Mouse (Mus musculus) spleen, postnatal 14 days (tissue): ENCODE results near the gene Gm136.
A peak's percentile ranks its signal among the peaks of the same experiment; 100 is the strongest.
"Not testable (repeated sequence)": the region's sequence is repeated elsewhere in the genome, so short reads cannot be mapped to it uniquely, and the experiment has no call there.

ENCODE experiments used
- DNase-seq, 2 experiments: peaks; one replicate each; pipeline ENCODE4 v3.0.0; 2021 to 2022; ENCODE audit warnings: low spot score in 2 of 2

The Gm136 gene

GRCm38 (mm10) chr4:34756163-34756562 lies at the start of gene Gm136:
Gene Gm136, minus strand, starts transcription at chr4:34756263.
- no peak for DNase-seq

DNA sequence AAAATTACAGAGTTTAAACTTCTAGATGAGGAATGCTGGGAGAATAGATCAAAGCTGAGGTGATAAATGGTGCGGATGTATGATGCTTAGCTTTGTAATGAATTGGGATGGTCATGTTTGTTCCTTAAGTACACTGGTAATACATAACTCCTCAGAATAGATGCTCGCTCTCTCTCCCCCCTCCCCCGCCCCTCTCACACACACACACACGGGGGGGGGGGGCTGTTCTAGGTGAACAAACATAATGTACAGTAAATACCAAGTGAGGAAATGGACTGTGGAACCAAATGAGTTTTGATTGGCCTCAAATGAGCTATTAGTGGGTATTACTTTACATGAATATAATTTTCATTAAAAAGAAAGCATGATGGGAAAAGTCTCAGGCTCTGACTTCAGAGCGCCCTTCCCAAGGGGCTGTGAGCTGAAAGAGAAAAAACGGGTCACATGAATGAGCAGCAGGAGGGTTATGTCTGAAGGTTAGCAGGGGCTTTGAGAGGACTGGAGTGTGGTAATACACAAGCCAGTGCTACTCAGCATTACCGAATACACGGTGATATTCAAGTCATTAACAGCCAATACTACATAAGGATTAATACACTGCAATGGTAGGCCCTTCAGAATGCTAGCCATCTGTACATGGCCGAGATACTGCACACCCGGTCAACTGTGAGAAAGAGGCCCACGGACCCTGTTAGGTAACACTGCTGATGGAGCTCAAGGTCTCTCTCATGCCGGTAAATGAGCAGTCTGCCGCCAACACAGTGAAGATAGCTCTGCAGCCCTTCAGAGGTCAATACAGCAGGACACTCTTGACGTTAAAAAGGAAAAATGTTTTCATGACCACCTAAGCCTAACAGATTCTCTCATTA lies 45.3 kb upstream of the Gm136 start:
- DNase-seq, result no peak

DNA sequence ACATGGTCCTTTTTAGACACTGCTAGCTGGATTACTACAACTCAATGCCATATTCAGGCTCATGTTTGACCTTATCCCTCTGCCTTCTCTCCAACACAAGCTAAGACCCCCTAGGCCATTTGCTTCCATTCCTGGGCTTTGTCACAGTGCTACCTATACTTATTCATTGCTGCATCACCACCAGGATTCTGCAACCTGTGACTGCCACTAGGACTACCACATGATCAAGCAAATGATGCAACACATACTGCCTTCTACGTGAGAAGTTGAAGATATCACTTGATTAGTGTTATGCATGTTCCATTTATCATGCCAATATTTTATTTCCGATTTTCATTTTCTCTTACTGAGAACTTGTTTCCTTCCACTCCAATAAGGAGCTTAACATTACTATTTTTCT lies 41.9 kb upstream of the Gm136 start:
- no peak for DNase-seq

DNA sequence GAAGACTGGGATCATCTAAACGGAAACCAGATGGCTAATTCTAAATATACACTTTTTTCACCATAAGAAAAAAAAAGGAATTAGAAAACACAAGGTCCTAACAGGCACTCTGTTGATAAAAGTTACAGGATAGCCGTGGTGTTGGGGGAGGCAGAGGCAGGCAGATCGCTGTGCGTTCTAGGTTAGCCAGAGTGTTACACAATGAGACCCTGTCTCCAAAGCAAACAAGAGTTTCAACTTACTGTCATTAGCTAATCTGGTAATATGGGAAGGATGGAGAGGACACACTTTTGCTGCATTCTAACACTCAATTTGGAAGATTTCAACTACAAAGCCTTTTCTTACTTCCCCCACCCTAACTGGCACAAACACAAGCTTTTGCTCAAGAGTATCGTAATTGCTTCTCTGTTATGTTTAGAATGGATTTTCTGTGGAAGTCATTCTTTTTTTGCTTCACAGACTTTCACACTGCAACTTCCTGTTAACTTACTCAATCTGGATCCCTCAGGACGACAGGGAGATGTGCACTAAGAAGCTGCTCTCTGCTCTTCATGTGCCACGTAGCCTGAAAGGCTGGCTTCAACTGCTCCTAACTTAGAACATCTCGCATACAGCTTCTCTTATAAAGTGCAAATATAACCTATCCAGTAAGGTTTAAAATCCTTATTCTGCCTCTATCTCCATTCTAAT lies 41.4 kb upstream of the Gm136 start:
- no peak for DNase-seq

DNA sequence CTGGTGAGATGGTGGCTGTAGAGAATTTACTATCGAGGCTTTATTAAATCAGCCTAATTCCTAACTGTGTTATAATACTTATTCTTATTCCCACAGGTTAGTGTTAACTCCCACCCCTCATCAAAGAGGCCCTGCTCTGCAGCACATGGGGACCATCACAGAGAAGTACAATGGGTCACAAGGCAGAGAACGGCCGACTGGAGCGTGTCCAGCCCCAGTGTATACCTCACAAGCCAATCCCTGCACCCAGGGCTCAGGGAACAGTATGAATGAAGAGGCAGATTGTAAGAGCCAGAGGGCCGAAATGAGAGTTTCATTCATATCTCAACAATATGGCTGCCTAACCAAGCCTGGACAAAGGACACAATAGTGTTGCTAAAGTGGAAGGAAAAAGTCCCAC lies 40.2 kb upstream of the Gm136 start:
- DNase-seq, result no peak

DNA sequence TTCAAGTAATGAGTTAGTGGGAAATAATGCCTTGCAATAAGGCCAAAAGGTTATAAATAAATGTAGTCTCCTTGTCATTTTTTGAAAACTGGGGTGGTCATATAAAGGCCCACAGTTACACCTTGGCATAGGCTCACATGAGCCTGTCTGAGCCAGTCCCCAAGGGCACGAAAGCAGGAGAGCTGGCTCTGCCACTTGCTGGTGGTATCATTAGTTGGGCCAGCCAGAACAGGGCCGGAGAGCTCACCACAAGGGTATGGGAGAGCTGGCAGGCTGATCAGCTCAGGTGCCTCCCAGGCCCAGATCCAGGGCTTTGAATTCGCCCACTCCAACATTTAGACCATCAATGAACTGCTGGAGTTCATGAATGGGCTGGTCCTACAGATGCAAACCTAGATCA lies 30.4 kb upstream of the Gm136 start:
- DNase-seq, result no peak

DNA sequence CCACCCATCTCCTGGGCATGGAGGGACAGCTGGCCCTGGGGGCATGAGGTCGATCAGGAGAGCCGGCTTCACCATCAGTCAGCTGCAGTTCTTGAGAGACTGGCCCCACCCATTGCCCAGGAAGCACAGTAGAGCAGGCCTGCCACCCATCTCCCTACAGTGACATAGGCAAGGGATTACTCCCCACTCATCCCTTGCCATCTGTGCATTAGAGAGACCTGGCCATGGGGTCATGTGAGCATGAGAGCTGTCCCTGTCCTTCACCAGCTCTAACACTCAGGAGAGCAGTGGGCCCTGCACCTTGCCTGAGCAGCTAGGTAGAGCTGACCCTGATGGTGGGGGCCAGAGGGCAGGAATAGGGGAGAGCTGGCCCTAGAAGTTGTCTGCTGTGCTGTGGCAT lies 29.6 kb upstream of the Gm136 start:
- DNase-seq, result no peak

DNA sequence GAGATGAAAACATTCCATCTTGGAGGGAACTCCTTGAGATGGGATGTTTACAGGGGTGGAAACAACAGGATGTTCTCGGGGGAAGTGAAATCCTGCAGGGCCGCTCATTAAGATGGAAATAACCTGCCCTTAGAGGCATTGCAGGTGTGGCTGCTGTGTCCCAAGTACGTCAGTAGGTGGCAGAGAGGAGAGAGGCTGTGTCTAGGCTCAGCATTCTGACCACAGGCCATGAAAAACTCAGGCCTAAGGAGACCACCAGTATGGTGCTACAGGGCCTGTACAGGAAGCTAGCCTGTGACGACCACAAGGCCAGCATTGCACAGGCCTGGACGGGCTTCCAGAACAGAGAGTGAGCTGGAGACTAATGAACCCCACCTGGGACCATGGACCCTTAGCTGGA lies 28.8 kb upstream of the Gm136 start:
- no peak for DNase-seq

GRCm38 (mm10) chr4:34782730-34783129 lies 26.7 kb upstream of the Gm136 start:
- no peak for DNase-seq

GRCm38 (mm10) chr4:34777677-34778527 lies 21.8 kb upstream of the Gm136 start, which contains the start of gene Smim8:
Gene Smim8, minus strand, starts transcription at chr4:34778423.
- peak; percentile 84 to 91 for DNase-seq

DNA sequence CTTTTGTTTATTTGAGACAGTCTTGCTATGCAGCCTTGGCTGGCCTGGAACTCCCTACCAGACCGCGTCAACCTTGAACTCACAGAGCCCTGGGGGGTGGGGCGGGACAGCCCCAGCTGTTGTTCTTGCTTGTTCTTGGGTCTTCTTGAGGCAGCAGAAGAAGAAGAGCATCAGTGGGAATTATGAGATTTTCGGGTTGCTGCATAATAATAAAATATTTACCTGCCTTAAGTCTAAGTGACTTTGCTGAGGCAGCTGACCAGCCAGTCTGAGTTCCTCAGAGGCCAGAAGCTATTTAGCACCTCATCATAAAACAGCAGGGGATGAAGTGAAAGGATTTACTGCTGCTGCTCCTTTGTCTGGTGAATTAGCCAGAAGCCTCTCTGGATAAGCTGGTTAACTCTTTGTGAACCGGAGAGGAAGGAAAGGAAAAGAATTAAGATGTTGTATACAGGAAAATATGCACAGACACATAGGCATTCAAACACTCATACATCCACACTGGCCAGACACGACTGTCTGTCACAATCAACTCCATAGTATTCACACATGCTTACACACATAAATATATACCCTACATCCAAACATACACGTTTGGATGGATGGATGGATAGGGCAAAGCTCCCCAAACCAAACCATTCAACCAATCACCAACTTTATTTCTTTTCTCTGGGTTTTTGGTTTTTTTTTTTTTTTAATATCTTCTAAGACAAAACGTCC lies 15.7 kb upstream of the Gm136 start:
- no peak for DNase-seq

DNA sequence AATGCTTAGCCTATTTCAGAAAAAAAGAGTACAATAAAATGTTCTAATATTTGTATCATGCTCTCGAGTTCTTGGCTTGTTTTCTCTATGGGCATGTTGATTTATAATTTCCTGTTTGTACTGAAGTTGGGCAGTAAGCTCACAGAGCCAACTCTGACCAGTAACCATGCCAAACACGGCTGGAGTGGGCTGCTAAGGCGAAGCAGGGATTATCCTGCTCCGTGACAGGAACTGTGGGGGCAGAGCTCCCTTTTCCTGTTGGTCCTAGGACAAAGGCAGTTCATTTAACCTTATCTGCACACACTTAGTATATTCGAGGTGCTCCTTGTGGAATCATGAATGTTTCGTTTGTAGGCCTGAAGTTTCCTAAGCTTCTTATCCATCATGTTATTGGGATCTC lies 6.8 kb downstream of the Gm136 start:
- no peak for DNase-seq

DNA sequence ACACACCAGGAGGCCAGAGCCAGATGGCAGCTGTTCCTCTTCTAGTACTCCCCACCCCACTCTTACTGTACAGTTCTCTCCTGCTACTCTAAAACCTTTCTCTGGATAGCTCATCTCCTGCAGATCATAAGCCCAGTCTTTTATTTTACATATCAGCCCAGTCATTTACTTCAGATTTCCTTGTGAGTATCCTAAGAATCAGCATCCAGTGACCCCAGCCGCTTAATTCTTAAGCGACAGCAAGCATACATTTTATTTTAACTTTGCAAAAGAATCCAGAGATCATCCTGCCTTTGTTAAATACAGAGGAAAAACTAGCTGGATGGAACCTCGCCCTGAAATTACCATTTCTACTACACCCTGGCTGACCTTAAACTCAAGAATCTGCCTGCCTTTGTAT lies 21.6 kb downstream of the Gm136 start:
- DNase-seq, result no peak

- DNase-seq, result not testable (repeated sequence)
Observed at GRCm38 (mm10) chr4:34733415-34733814, 22.6 kb downstream of the Gm136 start.

- DNase-seq, result peak in 1 of 2 experiments; percentile 29
Observed at GRCm38 (mm10) chr4:34729851-34730341, 26.2 kb downstream of the Gm136 start, which contains the start of gene Cfap206. Gene Cfap206, minus strand, starts transcription at chr4:34730206.

DNA sequence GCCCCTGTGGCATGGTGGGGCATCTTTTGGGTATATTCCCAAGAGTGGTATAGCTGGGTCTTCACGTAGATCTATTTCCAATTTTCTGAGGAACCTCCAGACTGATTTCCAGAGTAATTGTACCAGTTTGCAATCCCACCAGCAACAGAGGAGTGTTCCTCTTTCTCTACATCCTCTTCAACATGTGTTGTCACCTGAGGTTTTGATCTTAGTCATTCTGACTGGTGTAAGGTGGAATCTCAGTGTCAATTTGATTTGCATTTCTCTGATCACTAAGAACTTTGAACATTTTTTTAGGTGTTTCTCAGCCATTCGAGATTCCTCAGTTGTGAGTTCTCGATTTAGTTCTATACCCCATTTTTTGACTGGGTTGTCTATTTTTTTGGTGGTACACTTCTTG lies 30.4 kb downstream of the Gm136 start:
- not testable (repeated sequence) for DNase-seq

DNA sequence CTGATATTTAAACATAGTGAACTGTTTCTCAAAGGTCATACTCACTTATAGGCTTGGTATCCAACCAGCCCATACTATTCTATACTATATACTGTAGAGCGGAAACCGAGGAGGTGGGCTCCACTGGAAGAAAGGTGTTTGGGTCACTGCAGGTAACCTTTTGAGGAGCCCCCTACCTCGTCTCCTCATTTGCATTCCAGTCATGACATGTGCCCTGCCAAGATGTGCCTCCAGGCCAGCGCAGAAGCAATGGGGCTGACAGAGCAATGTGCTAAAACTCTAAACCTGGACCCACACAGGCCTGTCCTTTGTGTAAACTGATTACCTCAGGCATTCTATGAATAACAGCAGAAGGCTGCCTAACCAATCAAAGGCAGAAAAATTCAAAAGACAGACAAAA lies 31.8 kb downstream of the Gm136 start:
- no peak for DNase-seq

DNA sequence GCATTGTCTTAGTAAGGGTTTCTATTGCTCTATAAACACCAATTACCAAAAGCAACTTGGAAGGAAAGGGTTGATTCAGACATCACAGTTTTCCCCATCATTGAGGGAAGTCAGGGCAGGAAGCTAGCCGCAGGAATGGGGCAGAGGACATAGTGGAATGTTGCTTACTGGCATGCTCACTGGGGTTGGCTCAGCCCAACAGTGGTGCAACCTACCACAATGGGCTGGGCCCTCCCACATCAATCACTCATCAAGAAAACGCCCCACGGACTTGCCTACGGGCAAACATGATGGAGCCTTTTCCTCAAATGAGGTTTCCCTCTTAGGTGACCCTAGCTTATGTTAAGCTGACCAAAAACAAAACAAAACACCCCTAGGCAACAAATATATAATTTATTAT lies 32.9 kb downstream of the Gm136 start:
- no peak for DNase-seq

GRCm38 (mm10) chr4:34720127-34720895 lies 35.8 kb downstream of the Gm136 start:
- no peak for DNase-seq

GRCm38 (mm10) chr4:34719421-34719820 lies 36.6 kb downstream of the Gm136 start:
- DNase-seq, result no peak
